Mouse (Mus musculus) thymus, adult 2 months (tissue): ENCODE results near the gene Ccdc183.

Source experiments
- CTCF ChIP-seq: fragments of 200-500 bp; IDR thresholded peaks from 2 replicates; pipeline ENCODE4 v1.5.1; 2012; ENCODE audit warnings: mild to moderate bottlenecking, control low read depth, low read length, moderate library complexity, borderline replicate concordance; ENCODE audit not compliant: control insufficient read depth, poor library complexity, insufficient read depth; ENCODE audit errors: extremely low read depth
- POLR2A ChIP-seq: fragments of 200-500 bp; IDR thresholded peaks from 2 replicates; pipeline ENCODE4 v1.6.1; 2012; ENCODE audit warnings: mild to moderate bottlenecking, low read length, control low read depth, moderate library complexity; ENCODE audit not compliant: control insufficient read depth, poor library complexity, insufficient read depth; ENCODE audit errors: extremely low read depth

GRCm38 (mm10) chr2:25600037-25600436, 17.4 kb downstream of the Ccdc183 start:
- TF ChIP-seq POLR2A (no peak), CTCF (no peak)
